Mouse (Mus musculus) heart, postnatal 0 days (tissue): Measurements from ENCODE around the gene Disp1.

Source experiments
- CTCF ChIP-seq: IDR thresholded peaks from 2 replicates; pipeline ENCODE4 v1.5.1; 2016; ENCODE audit warnings: antibody characterized with exemption, control low read depth, low read depth
- EP300 ChIP-seq: IDR thresholded peaks from 2 replicates; pipeline ENCODE4 v1.6.1; 2016; ENCODE audit warnings: antibody characterized with exemption, low read depth

GRCm38 (mm10) chr1:183039404-183039803 is 181.9 kb downstream of the Disp1 start:
- TF ChIP-seq CTCF (no peak), EP300 (no peak)
